Mouse (Mus musculus): ENCODE data around the gene 4921517D22Rik.
"Not testable (repeated sequence)": the region's sequence is repeated elsewhere in the genome, so short reads cannot be mapped to it uniquely, and the experiment has no call there.

DNA sequence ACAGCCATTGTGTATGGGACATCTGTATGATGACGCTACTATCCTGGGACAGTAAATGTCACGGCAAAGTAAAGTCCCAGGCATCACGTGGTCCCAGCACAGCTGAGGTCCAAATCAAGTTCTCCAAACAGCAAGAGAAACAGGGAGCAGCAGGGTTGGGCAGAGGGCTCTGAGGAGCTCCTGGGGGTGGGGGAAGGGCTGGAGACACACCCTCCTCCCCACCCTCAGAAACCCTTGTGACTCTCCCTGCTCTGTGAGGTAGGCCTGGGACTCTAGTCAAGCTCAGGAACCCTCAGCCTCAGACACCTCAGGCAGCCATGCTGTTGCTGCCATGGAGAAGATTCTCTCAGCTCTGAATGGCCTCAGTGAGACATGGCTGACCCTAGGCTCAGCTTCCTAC lies 18.1 kb upstream of the 4921517D22Rik start, which contains the start of gene Spata31d1b:
- not testable (repeated sequence) for TF ChIP-seq CTCF (IDR thresholded peaks at IDR 0.05; ENCODE audit: low read depth, low read length); GATA1 (IDR thresholded peaks at IDR 0.05; ENCODE audit: borderline replicate concordance, low read length); TAL1 (conservative IDR thresholded peaks at IDR 0.05; ENCODE audit: low read depth, low read length)

All from G1E (cell line).